Mouse (Mus musculus) liver, postnatal 0 days (tissue): ENCODE measurements around the gene Asxl2. TPM values are rescaled to one million over a fixed set of nuclear protein-coding genes. Genes with fewer than 3 reads are reported as not detected.

Source experiments
- ATAC-seq: fragments of 200-750 bp; cut with Nextera tagmentation; 2 replicates; pipeline ENCODE4 v1.8.0; 2017; ENCODE audit warnings: mild to moderate bottlenecking, moderate library complexity
- DNase-seq: peaks from one replicate; pipeline ENCODE4 v3.0.0-alpha.2; 2016
- H3K27ac ChIP-seq: fragments of 300-500 bp; sonication (generic); 2 replicates; pipeline ENCODE4 v1.5.1; 2014; ENCODE audit warnings: antibody characterized with exemption, moderate library complexity, mild to moderate bottlenecking, low read depth
- H3K27me3 ChIP-seq: fragments of 300-500 bp; sonication (generic); 2 replicates; pipeline ENCODE4 v1.6.1; 2014; ENCODE audit warnings: low read length, control low read depth, mixed read lengths; ENCODE audit not compliant: insufficient read depth
- H3K36me3 ChIP-seq: fragments of 300-500 bp; sonication (generic); replicated peaks from 2 replicates; pipeline ENCODE4 v1.6.1; 2014; ENCODE audit warnings: mild to moderate bottlenecking, control low read depth, low read length, moderate library complexity, mixed read lengths; ENCODE audit not compliant: insufficient read depth
- H3K4me1 ChIP-seq: fragments of 300-500 bp; sonication (generic); 2 replicates; pipeline ENCODE4 v1.6.1; 2014; ENCODE audit warnings: antibody characterized with exemption, mild to moderate bottlenecking, control low read depth; ENCODE audit not compliant: insufficient read depth
- H3K4me2 ChIP-seq: fragments of 300-500 bp; sonication (generic); 2 replicates; pipeline ENCODE4 v1.6.1; 2014; ENCODE audit warnings: low read depth, mild to moderate bottlenecking, low read length, moderate library complexity, mixed read lengths
- H3K4me3 ChIP-seq: fragments of 300-500 bp; sonication (generic); 2 replicates; pipeline ENCODE4 v1.5.1; 2014; ENCODE audit warnings: low read depth, low read length
- H3K9ac ChIP-seq: fragments of 300-500 bp; sonication (generic); replicated peaks from 2 replicates; pipeline ENCODE4 v1.6.1; 2014; ENCODE audit warnings: mild to moderate bottlenecking, moderate library complexity
- H3K9me3 ChIP-seq: fragments of 300-500 bp; sonication (generic); 2 replicates; pipeline ENCODE4 v1.6.1; 2016; ENCODE audit warnings: mild to moderate bottlenecking, control low read depth, low read length, mixed read lengths
- CTCF ChIP-seq: sonication (generic); IDR thresholded peaks from 2 replicates; pipeline ENCODE4 v1.5.1; 2016; ENCODE audit warnings: antibody characterized with exemption, low read depth
- EP300 ChIP-seq: IDR thresholded peaks from 2 replicates; pipeline ENCODE4 v1.6.1; 2016; ENCODE audit warnings: antibody characterized with exemption, low read depth, mild to moderate bottlenecking
- WGBS: fragments of 180-500 bp; shearing (Covaris S2); extraction: QIAGEN DNeasy Blood & Tissue Kit; methylation state at CpG from one replicate; pipeline ENCODE4 v1.1.7; 2014; ENCODE audit not compliant: insufficient replicate concordance; 5-methylcytosine and 5-hydroxymethylcytosine counted together
- polyA plus RNA-seq: library from polyadenylated mRNA; unstranded; fragments of >200 nt; fragmentation: Nextera tagmentation; extraction: Ambion mirVana; gene quantifications from 2 replicates; pipeline ENCODE4 v1.2.1, GENCODE M21; 2015

Gene Asxl2
- polyA plus RNA-seq, 1 experiment from 2014 or later: 5.1 TPM

GRCm38 (mm10) chr12:3430985-3431384 lies 4.3 kb downstream of the Asxl2 start:
- no peak for DNase-seq
- peaks cover 6% of the 10 kb centered on the region; the same call in 1 of the 2 replicates for H3K4me1 ChIP-seq
- TF ChIP-seq CTCF: 0 out of 2 replicates have a peak, but pooled peaks have one; percentile 13
- TF ChIP-seq EP300: no peak
- no peaks in the 10 kb centered on the region for H3K36me3 ChIP-seq
- H3K4me2 ChIP-seq: no peak overlapping the region
- H3K9me3 ChIP-seq: no peaks in the 10 kb centered on the region
- H3K4me3 ChIP-seq: no peak overlapping the region
- H3K9ac ChIP-seq: no peak overlapping the region
- H3K27ac ChIP-seq: no peak overlapping the region
- no peak for ATAC-seq
- no peaks in the 10 kb centered on the region for H3K27me3 ChIP-seq

- H3K9ac ChIP-seq: no peak overlapping the region
- no peaks in the 10 kb centered on the region for H3K27me3 ChIP-seq
- WGBS: 27% methylated on average over 1 of the region's 1 CpGs
- H3K36me3 ChIP-seq: no peaks in the 10 kb centered on the region
- DNase-seq (no peak), ATAC-seq (no peak)
- no peak overlapping the region for H3K4me3 ChIP-seq
- 0 out of 2 replicates have a peak, but pooled peaks cover 2% of the 10 kb centered on the region for H3K4me1 ChIP-seq
- H3K9me3 ChIP-seq: no peaks in the 10 kb centered on the region
- H3K4me2 ChIP-seq: no peak overlapping the region
- no peak for TF ChIP-seq EP300
- TF ChIP-seq CTCF: no peak
- H3K27ac ChIP-seq: no peak overlapping the region
Observed at GRCm38 (mm10) chr12:3433736-3434135, 7.1 kb downstream of the Asxl2 start.

GRCm38 (mm10) chr12:3436446-3436845 lies 9.8 kb downstream of the Asxl2 start:
- H3K9ac ChIP-seq: no peak overlapping the region
- TF ChIP-seq EP300 (no peak), CTCF (no peak)
- WGBS: 77% methylated on average over 5 of the region's 5 CpGs
- H3K4me2 ChIP-seq: no peak overlapping the region
- no peak overlapping the region for H3K4me3 ChIP-seq
- H3K4me1 ChIP-seq: peaks cover 4% of the 10 kb centered on the region; the same call in 1 of the 2 replicates
- no peak overlapping the region for H3K27ac ChIP-seq
- no peaks in the 10 kb centered on the region for H3K27me3 ChIP-seq
- H3K9me3 ChIP-seq: no peaks in the 10 kb centered on the region
- no peak for DNase-seq
- H3K36me3 ChIP-seq: no peaks in the 10 kb centered on the region
- no peak for ATAC-seq

- no peak overlapping the region for H3K4me3 ChIP-seq
- no peaks in the 10 kb centered on the region for H3K9me3 ChIP-seq
- H3K36me3 ChIP-seq: no peaks in the 10 kb centered on the region
- H3K27ac ChIP-seq: no peak overlapping the region
- H3K4me1 ChIP-seq: peaks cover 4% of the 10 kb centered on the region; the same call in 1 of the 2 replicates
- DNase-seq (no peak), ATAC-seq (no peak)
- WGBS: 77% methylated on average over 1 of the region's 1 CpGs
- TF ChIP-seq CTCF: peak; percentile 60
- no peak for TF ChIP-seq EP300
- no peaks in the 10 kb centered on the region for H3K27me3 ChIP-seq
- no peak overlapping the region for H3K4me2 ChIP-seq
- H3K9ac ChIP-seq: no peak overlapping the region
Observed at GRCm38 (mm10) chr12:3437815-3438214, 11.2 kb downstream of the Asxl2 start.

- H3K4me1 ChIP-seq: peaks cover 4% of the 10 kb centered on the region; the same call in 1 of the 2 replicates
- H3K9me3 ChIP-seq: no peaks in the 10 kb centered on the region
- peak overlapping the region; percentile 13 for H3K27ac ChIP-seq
- ATAC-seq: peak; percentile 72
- 66% methylated on average over 2 of the region's 2 CpGs for WGBS
- H3K4me3 ChIP-seq: no peak overlapping the region
- no peak overlapping the region for H3K9ac ChIP-seq
- no peak for DNase-seq
- H3K4me2 ChIP-seq: peak overlapping the region; percentile 48; the same call in 1 of the 2 replicates
- peaks cover 6% of the 10 kb centered on the region; the same call in 1 of the 2 replicates for H3K36me3 ChIP-seq
- H3K27me3 ChIP-seq: no peaks in the 10 kb centered on the region
- TF ChIP-seq EP300: no peak
- no peak for TF ChIP-seq CTCF
Observed at GRCm38 (mm10) chr12:3440916-3441315, 14.3 kb downstream of the Asxl2 start.

GRCm38 (mm10) chr12:3441361-3441760 lies 14.7 kb downstream of the Asxl2 start:
- no peak overlapping the region for H3K4me3 ChIP-seq
- TF ChIP-seq EP300: no peak
- no peak for TF ChIP-seq CTCF
- H3K9me3 ChIP-seq: no peaks in the 10 kb centered on the region
- peak overlapping the region; percentile 48; the same call in 1 of the 2 replicates for H3K4me2 ChIP-seq
- DNase-seq (no peak), ATAC-seq (peak; percentile 93)
- H3K27me3 ChIP-seq: no peaks in the 10 kb centered on the region
- H3K36me3 ChIP-seq: peaks cover 6% of the 10 kb centered on the region; the same call in 1 of the 2 replicates
- peak overlapping the region; percentile 13 for H3K27ac ChIP-seq
- H3K9ac ChIP-seq: no peak overlapping the region
- WGBS: 36% methylated on average over 5 of the region's 5 CpGs
- H3K4me1 ChIP-seq: peaks cover 4% of the 10 kb centered on the region; the same call in 1 of the 2 replicates

- TF ChIP-seq EP300: no peak
- no peak for TF ChIP-seq CTCF
Observed at GRCm38 (mm10) chr12:3453554-3453953, 26.9 kb downstream of the Asxl2 start.

More at GRCm38 (mm10) chr12:3453554-3453953, 26.9 kb downstream of the Asxl2 start:
- 83% methylated on average over 3 of the region's 3 CpGs for WGBS
- H3K27ac ChIP-seq: no peak overlapping the region
- no peaks in the 10 kb centered on the region for H3K9me3 ChIP-seq
- ATAC-seq: no peak
- H3K9ac ChIP-seq: no peak overlapping the region
- H3K36me3 ChIP-seq: peaks cover 44% of the 10 kb centered on the region
- H3K4me3 ChIP-seq: no peak overlapping the region
- H3K4me1 ChIP-seq: no peaks in the 10 kb centered on the region
- no peaks in the 10 kb centered on the region for H3K27me3 ChIP-seq
- no peak overlapping the region for H3K4me2 ChIP-seq
- no peak for DNase-seq
